Mouse (Mus musculus) limb, embryonic 14.5 days (tissue): Measurements from ENCODE around the gene Ppdpf. TPM values are rescaled to one million over a fixed set of nuclear protein-coding genes. Genes with fewer than 3 reads are reported as not detected.
"Not testable (repeated sequence)": the region's sequence is repeated elsewhere in the genome, so short reads cannot be mapped to it uniquely, and the experiment has no call there.

Source experiments
- ATAC-seq: fragments of 200-750 bp; cut with Nextera tagmentation; 2 replicates; pipeline ENCODE4 v1.8.0; 2017; ENCODE audit warnings: low read depth, moderate number of reproducible peaks, moderate TSS enrichment; ENCODE audit not compliant: low FRiP score
- DNase-seq: peaks from one replicate; pipeline ENCODE4 v3.0.0-alpha.2; 2015; ENCODE audit warnings: low spot score
- H3K27ac ChIP-seq: fragments of 300-500 bp; sonication (generic); replicated peaks from 2 replicates; pipeline ENCODE4 v1.5.1; 2014; ENCODE audit warnings: low read depth, mild to moderate bottlenecking, low read length, moderate library complexity, mixed read lengths
- H3K27me3 ChIP-seq: fragments of 300-500 bp; sonication (generic); 2 replicates; pipeline ENCODE4 v1.6.1; 2014; ENCODE audit warnings: low read length, mixed read lengths; ENCODE audit not compliant: control insufficient read depth, insufficient read depth
- H3K36me3 ChIP-seq: fragments of 300-500 bp; sonication (generic); 2 replicates; pipeline ENCODE4 v1.6.1; 2014; ENCODE audit warnings: mild to moderate bottlenecking, low read length, moderate library complexity, mixed read lengths; ENCODE audit not compliant: control insufficient read depth, insufficient read depth
- H3K4me1 ChIP-seq: fragments of 300-500 bp; sonication (generic); 2 replicates; pipeline ENCODE4 v1.6.1; 2014; ENCODE audit warnings: antibody characterized with exemption, low read length, mixed read lengths; ENCODE audit not compliant: control insufficient read depth, insufficient read depth
- H3K4me2 ChIP-seq: fragments of 300-500 bp; sonication (generic); replicated peaks from 2 replicates; pipeline ENCODE4 v1.6.1; 2014; ENCODE audit warnings: low read depth, mild to moderate bottlenecking, low read length, moderate library complexity; ENCODE audit not compliant: severe bottlenecking
- H3K4me3 ChIP-seq: fragments of 300-500 bp; sonication (generic); replicated peaks from 2 replicates; pipeline ENCODE4 v1.5.1; 2014; ENCODE audit warnings: low read length
- H3K9ac ChIP-seq: fragments of 300-500 bp; sonication (generic); 2 replicates; pipeline ENCODE4 v1.6.1; 2014; ENCODE audit warnings: mild to moderate bottlenecking, low read depth, low read length, moderate library complexity; ENCODE audit not compliant: severe bottlenecking
- H3K9me3 ChIP-seq: fragments of 300-500 bp; sonication (generic); 2 replicates; pipeline ENCODE4 v1.6.1; 2016; ENCODE audit warnings: low read length; ENCODE audit not compliant: control insufficient read depth
- POLR2A ChIP-seq: fragments of 200-500 bp; IDR thresholded peaks from 2 replicates; pipeline ENCODE4 v1.8.0; 2012; ENCODE audit warnings: inconsistent platforms, mild to moderate bottlenecking, moderate library complexity, borderline replicate concordance; ENCODE audit not compliant: insufficient read depth, insufficient read length; ENCODE audit errors: extremely low read depth
- WGBS: fragments of 180-500 bp; shearing (Covaris S2); extraction: QIAGEN DNeasy Blood & Tissue Kit; methylation state at CpG from one replicate; pipeline ENCODE4 v1.1.7; 2014; 5-methylcytosine and 5-hydroxymethylcytosine counted together
- polyA plus RNA-seq, 2 experiments: library from polyadenylated mRNA; depleted of rRNA in 1 of 2; stranded (reverse) in 1 of 2; unstranded in 1 of 2; fragments of >200 nt; fragmentation: Nextera tagmentation in 1 of 2; extraction: Ambion mirVana in 1 of 2; gene quantifications; 2 replicates each; pipeline versions ENCODE4 v1.2.1 to v1.2.3; 2012 to 2014

Ppdpf gene
- polyA plus RNA-seq, 2 experiments, result 148 to 294 TPM

DNA sequence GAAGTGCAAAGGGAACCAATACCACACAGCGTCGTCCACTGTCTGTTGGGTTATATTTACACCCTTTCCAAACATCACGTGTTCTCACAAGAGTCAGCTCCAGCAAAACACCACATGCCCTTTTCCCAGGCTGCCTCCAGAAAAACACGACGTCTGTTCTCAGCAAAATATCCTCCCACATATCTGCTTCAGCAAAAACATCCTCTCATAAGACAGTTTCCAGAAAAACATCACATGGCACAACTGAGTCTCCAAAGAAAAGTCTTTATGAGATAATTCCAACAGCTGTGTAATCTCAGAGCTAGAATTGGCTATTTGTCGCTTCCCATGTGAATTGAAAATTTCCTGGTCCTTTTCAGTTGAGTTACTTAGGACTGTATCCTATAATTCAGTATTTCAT, 6.1 kb upstream of the Ppdpf start:
- ATAC-seq (no peak), DNase-seq (no peak)
- Histone ChIP-seq H3K27ac (no peak overlapping the region), H3K36me3 (no peaks in the 10 kb centered on the region), H3K4me3 (no peak overlapping the region), H3K9ac (no peak overlapping the region), H3K4me1 (no peaks in the 10 kb centered on the region), H3K9me3 (no peaks in the 10 kb centered on the region), H3K27me3 (no peaks in the 10 kb centered on the region), H3K4me2 (no peak overlapping the region)
- TF ChIP-seq POLR2A, result no peak
- WGBS, result 83% methylated on average over 6 of the region's 6 CpGs

- Histone ChIP-seq H3K4me2 (peak overlapping the region; percentile 66), H3K4me3 (peak overlapping the region; percentile 70), H3K9me3 (no peaks in the 10 kb centered on the region), H3K9ac (peak overlapping the region; percentile 94), H3K27me3 (no peaks in the 10 kb centered on the region), H3K27ac (peak overlapping the region; percentile 96), H3K36me3 (peaks cover 12% of the 10 kb centered on the region; the same call in 1 of the 2 replicates), H3K4me1 (peaks cover 8% of the 10 kb centered on the region; the same call in 1 of the 2 replicates)
- WGBS, result under 1% methylated on average over 14 of the region's 14 CpGs
- ATAC-seq, result peak; percentile 86
- peak; percentile 91 for DNase-seq
- TF ChIP-seq POLR2A, result no peak
Measured at GRCm38 (mm10) chr2:181186635-181187034, 412 bp upstream of the Ppdpf start.

- Histone ChIP-seq H3K27me3 (no peaks in the 10 kb centered on the region), H3K9me3 (no peaks in the 10 kb centered on the region), H3K27ac (no peak overlapping the region), H3K36me3 (peaks cover 12% of the 10 kb centered on the region; the same call in 1 of the 2 replicates), H3K4me1 (peaks cover 8% of the 10 kb centered on the region; the same call in 1 of the 2 replicates), H3K4me2 (peak overlapping the region; percentile 66; the same call in 1 of the 2 replicates), H3K9ac (no peak overlapping the region), H3K4me3 (no peak overlapping the region; the same call in 1 of the 2 replicates)
- ATAC-seq (no peak), DNase-seq (no peak)
- 36% methylated on average over 2 of the region's 2 CpGs for WGBS
- TF ChIP-seq POLR2A, result no peak
Measured at GRCm38 (mm10) chr2:181188681-181189080, 1.6 kb downstream of the Ppdpf start.

- DNase-seq (peak; percentile 3), ATAC-seq (no peak)
- Histone ChIP-seq H3K4me2 (no peak overlapping the region), H3K36me3 (peaks cover 12% of the 10 kb centered on the region; the same call in 1 of the 2 replicates), H3K4me1 (peaks cover 8% of the 10 kb centered on the region; the same call in 1 of the 2 replicates), H3K9ac (no peak overlapping the region), H3K27ac (no peak overlapping the region), H3K4me3 (no peak overlapping the region), H3K27me3 (no peaks in the 10 kb centered on the region), H3K9me3 (no peaks in the 10 kb centered on the region)
- no peak for TF ChIP-seq POLR2A
- WGBS, result 90% methylated on average over 1 of the region's 1 CpGs
Measured at GRCm38 (mm10) chr2:181189321-181189720, 2.3 kb downstream of the Ppdpf start.

- not testable (repeated sequence) for ATAC-seq, H3K4me1 ChIP-seq, H3K27ac ChIP-seq, H3K9ac ChIP-seq, H3K4me3 ChIP-seq, H3K27me3 ChIP-seq, H3K4me2 ChIP-seq, DNase-seq, H3K9me3 ChIP-seq
- WGBS, result 75% methylated on average over 3 of the region's 4 CpGs
- H3K36me3 ChIP-seq, result peaks cover 12% of the 10 kb centered on the region; the same call in 1 of the 2 replicates
Measured at GRCm38 (mm10) chr2:181191385-181191784, 4.3 kb downstream of the Ppdpf start.

GRCm38 (mm10) chr2:181191936-181192335, 4.9 kb downstream of the Ppdpf start:
- H3K27ac ChIP-seq, result no peak overlapping the region
- TF ChIP-seq POLR2A, result no peak
- H3K36me3 ChIP-seq, result peaks cover 12% of the 10 kb centered on the region; the same call in 1 of the 2 replicates
- 69% methylated on average over 4 of the region's 4 CpGs for WGBS
- no peak overlapping the region for H3K9ac ChIP-seq
- ATAC-seq (no peak), DNase-seq (no peak)
- no peak overlapping the region for H3K4me2 ChIP-seq
- H3K27me3 ChIP-seq, result no peaks in the 10 kb centered on the region
- no peaks in the 10 kb centered on the region for H3K9me3 ChIP-seq
- H3K4me1 ChIP-seq, result peaks cover 8% of the 10 kb centered on the region; the same call in 1 of the 2 replicates
- no peak overlapping the region for H3K4me3 ChIP-seq
